Mouse (Mus musculus) spleen, adult 2 months (tissue): ENCODE measurements at regions not wholly inside any gene's neighbourhood (a gene's known extent, or its start where the extent isn't known, plus 50 kb on each side); places are given as distances from the start of the nearest gene placed in this dataset.

ENCODE experiments used
- CTCF ChIP-seq: fragments of 200-500 bp; IDR thresholded peaks from 2 replicates; pipeline ENCODE4 v1.5.1; 2011; ENCODE audit warnings: mild to moderate bottlenecking, inconsistent platforms; ENCODE audit not compliant: insufficient read depth, insufficient read length, insufficient replicate concordance; ENCODE audit errors: extremely low read depth
- POLR2A ChIP-seq: fragments of 200-500 bp; IDR thresholded peaks from 2 replicates; pipeline ENCODE4 v1.6.1; 2011; ENCODE audit warnings: low read depth, low read length, inconsistent platforms

GRCm38 (mm10) chr14:120836535-120837316 lies 74.3 kb upstream of the Ipo5 start:
- TF ChIP-seq CTCF (no peak), POLR2A (no peak)
